Mouse (Mus musculus): ENCODE data around the gene Sar1b.

Gene Sar1b

GRCm38 (mm10) chr11:51831962-51832909 is 68.7 kb downstream of the Sar1b start:
- DNase-seq = peak; percentile 78 to 82

GRCm38 (mm10) chr11:51832992-51833391 is 69.5 kb downstream of the Sar1b start:
- no peak for DNase-seq

- DNase-seq = no peak
Measured at GRCm38 (mm10) chr11:51833393-51834066, 70.0 kb downstream of the Sar1b start.

GRCm38 (mm10) chr11:51834067-51834411 is 70.6 kb downstream of the Sar1b start:
- DNase-seq = no peak

- DNase-seq = no peak
Measured at GRCm38 (mm10) chr11:51835598-51835997, 72.1 kb downstream of the Sar1b start.

GRCm38 (mm10) chr11:51836506-51836905 is 73.0 kb downstream of the Sar1b start:
- DNase-seq = no peak

GRCm38 (mm10) chr11:51837164-51838153 is 74.0 kb downstream of the Sar1b start:
- DNase-seq = no peak

GRCm38 (mm10) chr11:51839106-51839505 is 75.6 kb downstream of the Sar1b start:
- DNase-seq = no peak

- no peak for DNase-seq
Measured at GRCm38 (mm10) chr11:51839973-51840372, 76.5 kb downstream of the Sar1b start.

GRCm38 (mm10) chr11:51840657-51841056 is 77.2 kb downstream of the Sar1b start:
- DNase-seq = no peak

GRCm38 (mm10) chr11:51841149-51841548 is 77.7 kb downstream of the Sar1b start:
- no peak for DNase-seq

Data from kidney, adult 8-10 months (tissue).